Mouse (Mus musculus) c-Kit-negative CD71-positive TER-119-positive erythroid progenitor cells, embryonic 14.5 days (primary cell): ENCODE data around the gene Fam53a.

Source experiments
- DNase-seq: peaks from one replicate; pipeline ENCODE4 v3.0.0-alpha.2; 2013; ENCODE audit warnings: low read depth, low spot score

The Fam53a gene

DNA sequence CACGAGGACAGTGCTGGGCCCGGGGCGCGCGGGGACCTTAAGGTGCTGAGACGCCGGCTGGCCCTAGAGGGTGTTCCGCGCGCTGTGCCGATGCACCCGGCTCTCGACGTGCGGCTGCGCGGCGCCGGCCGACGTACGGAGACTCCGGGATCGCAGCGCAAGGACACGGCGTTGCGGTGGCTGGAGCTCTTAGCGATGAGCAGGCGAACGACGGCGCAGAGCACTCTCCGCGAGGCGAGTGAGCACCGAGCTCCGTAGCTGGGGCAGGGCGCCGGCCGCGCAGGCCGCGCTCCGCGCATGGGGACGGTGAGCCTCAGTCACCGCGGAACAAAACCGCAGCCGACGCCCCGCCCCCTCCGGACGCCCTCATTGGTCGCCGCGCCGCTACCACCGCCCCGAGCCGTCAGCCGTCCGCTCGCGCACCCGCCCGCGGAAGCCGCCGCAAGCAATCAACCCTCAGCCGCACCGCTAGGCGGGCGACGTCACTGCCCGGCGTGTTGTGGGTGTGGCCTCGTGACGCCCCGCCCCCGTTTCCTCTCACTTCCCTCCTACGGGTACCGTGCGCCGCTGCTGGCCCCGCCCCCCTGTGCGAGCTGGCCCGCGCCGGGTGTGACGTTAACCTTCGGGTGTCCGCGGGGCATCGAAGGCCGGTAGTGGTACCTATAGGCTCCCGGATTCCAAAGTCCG lies at the start of gene Fam53a, which contains the start of gene Gm9903:
Gene Fam53a (minus strand): TSS at position 335 of the 687 bp plus-strand sequence.
Gene Gm9903 (plus strand): TSS at position 625 of the 687 bp plus-strand sequence.
- DNase-seq, result peak; percentile 96

DNA sequence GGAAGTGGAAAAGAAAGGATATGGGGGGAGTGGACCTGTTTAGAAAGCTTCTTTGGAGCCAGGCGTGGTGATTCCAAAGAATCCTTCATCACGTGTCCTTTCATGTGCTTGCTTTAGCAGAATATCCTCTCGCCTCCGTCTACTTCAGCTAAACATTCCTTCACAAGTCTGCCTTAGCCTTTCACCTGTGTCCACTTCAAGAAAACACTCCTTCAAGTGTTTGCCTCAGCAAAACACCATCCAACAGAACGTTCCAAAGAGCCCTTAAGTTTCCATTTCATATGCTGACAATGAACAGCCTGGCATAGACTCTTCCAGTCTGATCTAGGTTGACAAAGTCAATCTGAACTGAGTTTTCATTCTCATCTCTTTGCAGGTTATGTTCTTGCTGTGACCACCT lies 48.8 kb upstream of the Fam53a start:
- no peak for DNase-seq

DNA sequence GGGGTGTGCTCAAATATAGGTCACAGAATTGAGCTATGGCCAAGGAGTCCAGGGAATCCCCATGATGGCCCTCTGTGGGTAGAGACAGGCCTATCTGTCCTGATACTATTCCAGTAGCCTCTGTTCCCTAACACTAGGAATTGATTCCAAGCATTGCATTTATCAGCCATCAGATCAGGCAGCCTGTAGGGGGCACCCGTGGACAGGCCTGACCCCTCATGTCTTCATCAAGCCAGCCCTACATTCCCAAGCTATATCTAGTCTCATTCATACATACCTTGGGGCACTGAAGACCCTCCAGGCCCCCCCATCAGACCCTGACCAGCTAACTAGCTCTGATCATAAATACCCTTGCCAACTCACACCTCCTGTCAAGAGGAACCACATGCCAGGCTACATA lies 46.5 kb upstream of the Fam53a start:
- DNase-seq, result no peak

DNA sequence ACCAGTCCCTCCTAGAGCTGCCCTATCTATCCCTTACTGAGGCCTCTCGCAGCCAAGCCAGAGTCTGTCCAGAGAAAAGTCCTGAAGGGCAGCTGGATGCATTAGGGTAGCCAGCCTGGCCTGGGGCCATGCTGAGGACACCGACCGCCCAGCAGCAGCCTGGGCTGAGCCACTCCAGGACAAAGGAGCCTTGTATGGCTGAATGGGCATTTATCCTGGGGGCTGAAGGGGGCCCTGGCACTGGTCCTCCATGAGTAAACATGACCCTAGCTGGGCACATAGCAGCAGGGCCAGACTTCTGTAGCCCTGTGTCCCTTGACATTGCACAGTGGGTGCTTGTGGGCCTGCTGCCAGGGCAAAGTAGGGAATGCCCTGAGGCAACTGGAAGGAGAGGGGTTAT lies 45.0 kb upstream of the Fam53a start:
- DNase-seq, result no peak

DNA sequence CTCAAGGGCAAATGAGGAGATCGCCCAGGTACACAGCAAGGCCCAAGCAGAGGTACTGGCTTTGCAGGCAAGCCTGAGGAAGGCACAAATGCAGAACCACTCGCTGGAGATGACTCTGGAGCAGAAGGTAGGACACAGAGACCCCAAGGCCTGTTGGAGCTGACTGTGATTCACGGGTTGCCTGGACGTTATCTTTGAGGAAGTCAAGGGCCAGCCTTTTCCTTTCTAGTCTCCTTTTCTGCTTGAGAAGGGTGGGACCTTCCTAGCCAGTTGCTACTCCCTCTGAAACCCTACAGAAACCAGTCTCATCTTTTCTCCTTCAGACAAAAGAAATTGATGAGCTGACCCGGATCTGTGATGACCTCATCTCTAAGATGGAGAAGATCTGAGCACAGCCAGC lies 42.2 kb upstream of the Fam53a start:
- DNase-seq, result no peak

DNA sequence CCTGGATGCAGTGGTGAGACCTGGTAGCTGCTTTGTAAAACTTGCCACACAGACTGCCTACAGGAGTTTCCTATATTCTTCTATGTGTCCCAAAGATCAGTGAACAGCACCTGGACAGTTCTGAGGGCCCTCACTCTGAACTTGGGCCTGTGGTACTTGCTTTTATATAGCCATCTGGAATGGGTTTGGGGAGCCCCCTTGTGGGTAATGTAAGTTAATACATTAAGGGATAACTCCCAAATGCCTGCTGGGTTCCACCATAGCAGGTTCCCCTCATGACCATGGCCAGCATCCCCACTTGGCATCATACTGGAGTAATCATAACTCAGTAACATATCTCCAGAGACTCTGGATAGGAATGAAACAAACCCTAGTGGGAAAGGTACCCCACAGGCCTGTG lies 38.8 kb upstream of the Fam53a start:
- no peak for DNase-seq

DNA sequence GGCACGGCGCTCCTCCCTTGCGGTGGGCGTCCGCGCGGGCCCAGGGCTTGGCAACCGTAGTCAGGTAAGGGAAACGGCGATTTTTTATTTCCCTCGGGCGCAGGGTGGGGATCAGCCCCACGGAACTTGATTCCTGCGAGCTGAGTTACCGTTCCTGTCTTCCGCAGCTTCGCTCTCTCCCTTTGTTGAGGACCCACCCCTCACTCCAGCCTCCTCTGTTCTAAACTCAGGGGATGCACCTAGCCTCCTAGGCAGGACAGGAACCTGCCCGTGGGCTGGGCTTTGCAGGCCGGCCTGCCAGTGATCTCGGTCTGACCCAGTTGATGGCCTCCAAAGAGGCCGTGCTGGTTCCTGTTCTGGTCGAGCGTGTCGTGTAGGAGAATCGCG lies 29.2 kb upstream of the Fam53a start:
- DNase-seq, result no peak

DNA sequence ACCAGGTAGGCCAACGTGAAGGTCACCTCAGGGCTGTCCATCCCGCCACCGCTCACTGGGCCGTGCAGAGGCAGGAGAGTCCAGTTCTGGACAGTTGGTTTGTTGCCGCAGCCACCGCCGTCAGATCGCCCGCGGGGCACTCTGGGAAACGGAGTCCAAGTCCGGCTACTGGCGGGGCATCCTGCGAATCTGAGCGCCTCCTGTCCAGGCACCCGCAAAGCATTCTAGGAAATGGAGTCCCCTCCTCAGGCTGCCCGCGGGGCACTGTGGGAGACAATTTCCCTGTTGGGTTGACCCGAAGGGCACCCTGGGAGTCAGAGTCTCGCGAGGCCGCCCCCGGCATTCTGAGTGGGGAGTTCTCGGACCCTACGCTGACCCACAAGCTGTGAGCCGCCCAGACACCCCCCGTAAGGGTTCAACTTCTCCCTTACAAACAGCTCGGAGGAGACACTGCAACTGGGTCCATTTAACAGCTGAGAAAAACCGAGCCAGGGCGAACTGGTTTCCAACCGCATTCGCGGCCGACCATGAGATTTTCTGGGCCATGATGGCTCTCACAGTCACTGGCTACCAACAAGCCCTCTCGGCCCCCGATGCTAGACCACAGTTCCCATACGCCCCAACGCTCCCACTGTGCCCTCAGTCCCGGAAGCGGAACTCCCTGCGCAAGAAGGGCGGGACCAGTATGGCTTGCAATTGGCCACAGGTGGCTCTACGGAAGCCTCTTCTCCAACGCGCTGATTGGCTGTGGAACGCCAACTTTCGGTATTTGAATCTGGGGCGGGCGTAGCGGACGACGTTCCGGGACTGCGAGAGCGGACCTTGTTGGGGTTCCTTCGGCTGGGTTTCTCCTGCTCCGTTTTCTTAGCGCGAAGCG lies 28.6 kb upstream of the Fam53a start, which contains the start of the genes Tacc3 and Tmem129:
Gene Tacc3 (plus strand): TSS at position 342 of the 877 bp plus-strand sequence.
Gene Tmem129 (minus strand): TSS at position 630 of the 877 bp plus-strand sequence.
- peak; percentile 92 for DNase-seq

DNA sequence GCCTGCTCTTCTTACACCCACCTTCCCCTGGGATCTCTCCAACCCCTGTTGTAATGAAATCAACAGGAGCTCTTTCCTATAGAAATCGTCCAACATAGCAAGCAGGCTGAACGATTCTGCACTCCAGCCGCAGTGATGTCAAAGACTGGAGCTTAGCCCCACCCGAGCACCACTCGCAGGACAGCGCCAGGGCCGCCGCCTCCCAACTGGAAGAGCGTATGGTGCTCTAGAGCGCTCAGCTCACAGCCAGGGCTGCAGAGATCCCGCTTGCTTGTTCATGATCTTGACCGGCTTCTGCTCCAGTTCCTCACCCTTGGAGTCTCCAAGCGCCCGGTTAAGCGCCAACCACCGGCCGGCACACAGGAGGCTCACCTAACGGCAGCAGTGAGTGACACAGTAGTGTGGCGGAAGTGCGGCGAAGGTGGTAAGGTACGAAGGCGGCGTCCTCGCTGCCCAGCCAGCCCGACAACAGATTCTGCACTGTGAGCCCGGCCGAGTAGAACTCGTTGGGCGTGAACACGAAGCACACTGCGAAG lies 27.9 kb upstream of the Fam53a start:
- peak; percentile 72 for DNase-seq

DNA sequence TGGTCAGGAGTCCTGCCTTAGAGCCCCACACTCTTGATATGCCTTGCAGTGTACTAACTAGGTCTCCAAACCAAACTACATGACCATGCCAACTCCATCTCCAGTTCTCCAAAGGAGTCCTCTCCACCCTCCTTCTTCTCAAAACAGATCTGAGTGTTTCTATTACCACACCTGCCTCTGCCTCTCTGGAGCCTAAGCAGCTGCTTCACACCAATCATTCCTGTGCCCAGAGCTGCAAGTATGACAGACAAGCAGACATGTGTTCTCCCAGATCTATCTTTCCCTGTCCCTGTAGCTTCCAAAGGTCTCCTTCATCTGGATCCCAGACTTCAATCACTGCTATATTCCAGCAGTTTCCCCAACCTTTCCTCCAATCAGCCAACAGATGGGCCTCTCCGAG lies 27.3 kb upstream of the Fam53a start:
- no peak for DNase-seq

DNA sequence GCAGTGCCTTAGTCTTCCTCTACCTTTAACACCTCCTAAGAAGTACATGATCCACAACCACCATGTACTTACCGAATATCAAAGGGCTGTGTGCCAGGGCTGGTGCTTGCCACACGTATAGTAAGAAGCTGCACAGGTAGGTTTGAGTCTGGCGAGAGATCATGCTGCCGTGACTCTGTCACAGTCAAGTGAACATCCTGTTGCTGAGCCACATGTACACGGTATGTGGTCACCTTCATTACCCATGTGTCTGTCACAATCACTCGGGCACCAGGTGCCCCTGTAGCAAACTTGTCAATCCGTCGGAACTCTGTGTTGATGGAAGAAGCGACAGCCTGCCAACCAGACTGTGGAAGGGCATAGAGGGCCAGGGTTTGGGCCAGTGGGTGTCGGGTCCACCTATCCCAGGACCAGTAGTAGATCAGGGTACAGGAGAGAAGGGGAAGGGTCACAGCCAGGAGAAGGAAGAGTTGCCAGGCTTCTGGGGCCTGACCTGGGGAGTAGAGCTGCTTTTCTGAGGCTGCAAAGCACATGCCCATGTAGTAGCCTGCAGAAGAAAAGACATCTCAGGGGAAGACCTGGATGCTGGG lies 25.9 kb upstream of the Fam53a start:
- no peak for DNase-seq

DNA sequence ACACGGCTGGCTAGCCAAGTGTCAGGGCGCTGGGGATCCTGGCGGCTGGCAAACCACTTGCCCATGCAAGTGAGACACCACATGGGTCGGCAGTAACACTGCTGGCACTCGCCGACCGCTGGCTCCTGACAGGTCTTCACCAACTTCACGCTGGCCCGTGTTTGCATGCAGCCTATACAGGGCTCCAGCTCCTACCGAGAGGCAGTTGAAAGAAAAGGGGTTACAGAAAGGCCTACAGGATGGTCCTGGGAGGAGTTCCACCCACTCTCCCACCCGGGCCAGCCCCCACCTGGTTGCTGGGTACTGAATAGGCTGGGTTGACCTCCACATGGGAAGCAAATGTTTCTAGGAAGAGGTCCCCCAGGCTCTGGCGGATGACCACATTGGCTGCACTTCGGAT lies 25.0 kb upstream of the Fam53a start:
- no peak for DNase-seq

DNA sequence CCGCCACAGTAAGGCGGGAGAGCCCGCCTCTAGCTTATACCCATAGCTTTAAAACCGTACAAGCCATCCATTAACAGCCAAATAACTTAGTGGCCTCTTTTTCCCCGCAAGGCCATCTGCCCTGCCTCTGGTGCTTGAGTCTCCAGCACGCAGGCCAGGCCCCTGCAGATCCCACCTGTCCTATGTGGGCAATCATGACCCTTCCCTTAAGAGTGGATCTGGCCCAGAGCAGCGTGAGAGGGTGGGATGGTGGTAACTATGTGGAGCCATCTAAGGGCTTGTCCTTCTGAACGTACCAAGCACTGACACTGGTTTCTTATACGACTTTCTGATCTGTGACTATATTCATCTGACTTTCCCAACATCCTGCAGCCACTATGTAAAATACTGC lies 23.3 kb upstream of the Fam53a start:
- no peak for DNase-seq

DNA sequence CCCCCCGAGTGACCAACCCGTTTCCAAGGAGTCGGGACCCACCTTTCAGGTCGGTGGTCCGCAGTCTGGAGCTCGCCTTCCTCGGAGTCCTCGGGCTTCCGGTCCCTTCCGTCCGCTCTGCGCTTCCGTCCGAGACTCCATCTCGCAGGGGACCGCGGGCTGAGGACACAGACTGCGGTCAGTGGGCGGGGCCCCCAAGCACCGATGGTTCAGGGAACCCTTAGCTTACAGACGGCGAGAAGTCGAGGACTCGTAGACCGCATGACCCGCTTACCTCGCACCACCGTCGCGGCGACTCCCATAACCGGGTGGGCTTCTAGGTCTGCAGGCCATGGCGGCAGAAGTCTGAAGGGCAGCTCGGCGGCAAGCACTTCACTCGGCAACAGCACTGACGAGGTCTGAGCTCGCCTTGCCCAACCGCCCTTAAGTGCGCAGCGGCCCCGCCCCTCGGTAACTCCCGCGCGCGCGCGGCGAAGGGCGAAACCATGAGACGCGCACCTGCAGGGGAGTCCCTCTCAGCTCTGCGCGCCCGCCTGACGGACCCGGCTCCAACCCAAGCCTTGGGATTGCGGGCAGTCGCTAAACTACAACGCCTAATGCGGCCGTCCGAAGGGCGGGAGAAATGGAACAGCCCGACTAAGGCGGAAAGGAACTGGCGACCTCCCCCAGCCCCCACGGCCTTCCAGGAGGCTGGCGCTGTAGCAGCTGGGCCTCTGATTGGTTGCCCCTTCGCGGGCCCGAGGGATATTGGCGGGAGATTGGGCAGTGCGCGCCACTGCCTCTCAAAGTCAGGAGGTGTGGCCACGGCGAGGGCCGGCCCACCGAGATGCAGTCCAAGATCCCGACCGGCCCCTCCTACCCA lies 22.7 kb upstream of the Fam53a start, which contains the start of gene Slbp:
Gene Slbp (minus strand): TSS at position 654 of the 862 bp plus-strand sequence.
- peak; percentile 91 for DNase-seq

DNA sequence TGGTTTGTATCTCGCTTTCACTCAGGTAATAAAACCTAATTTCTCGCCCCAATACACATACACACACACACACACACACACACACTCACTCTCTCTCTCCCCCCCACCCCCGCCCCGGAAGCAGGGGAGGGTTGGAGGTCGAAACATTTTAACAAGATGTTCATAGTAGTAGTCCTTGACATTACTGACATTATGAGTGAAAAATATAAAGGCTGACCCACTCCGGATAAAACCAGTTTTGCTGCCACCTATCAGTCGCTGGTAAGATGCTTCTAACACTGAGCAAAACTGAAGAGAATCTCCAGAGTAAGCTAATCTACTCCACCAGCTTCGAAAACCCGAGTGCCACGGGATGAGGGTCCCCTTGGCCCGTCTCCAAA lies 22.1 kb upstream of the Fam53a start:
- no peak for DNase-seq

DNA sequence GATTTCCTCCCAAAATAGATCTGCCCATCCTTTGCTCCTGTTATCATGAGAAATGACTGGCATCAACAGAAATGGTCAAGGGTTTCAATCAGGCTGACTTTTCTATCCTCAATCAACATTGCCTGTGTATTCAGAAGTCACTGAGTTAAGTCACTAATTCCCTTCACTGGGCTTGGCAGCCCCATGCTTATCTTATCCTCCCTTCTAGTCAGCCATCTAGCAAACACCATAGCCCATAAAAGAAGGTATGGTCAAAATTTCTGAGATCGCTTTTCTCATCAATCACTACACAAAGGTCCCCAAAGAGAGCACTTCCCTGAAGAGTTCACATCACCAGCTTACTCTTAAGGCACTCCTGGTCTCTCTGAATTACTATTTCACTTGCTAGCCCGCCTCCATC lies 21.6 kb upstream of the Fam53a start:
- DNase-seq, result no peak

DNA sequence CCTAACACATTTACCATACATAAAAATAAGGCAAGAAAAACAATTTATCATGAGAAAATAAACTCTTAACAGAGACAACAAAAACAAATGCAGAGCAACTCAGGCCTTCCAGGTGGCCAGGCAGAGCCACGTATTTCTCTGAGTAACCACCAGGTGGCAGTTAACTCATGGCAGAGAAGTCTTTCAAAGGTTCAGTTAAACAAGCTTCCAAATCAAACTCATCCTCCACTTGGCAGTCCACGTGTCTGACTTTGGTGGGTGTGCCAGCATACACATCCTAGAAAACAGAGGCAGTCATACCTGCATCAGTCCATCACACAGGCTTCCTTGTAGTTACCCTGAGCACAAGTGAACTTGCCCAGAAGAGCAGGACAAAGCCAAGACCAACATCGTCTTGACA lies 11.2 kb upstream of the Fam53a start:
- DNase-seq, result no peak

DNA sequence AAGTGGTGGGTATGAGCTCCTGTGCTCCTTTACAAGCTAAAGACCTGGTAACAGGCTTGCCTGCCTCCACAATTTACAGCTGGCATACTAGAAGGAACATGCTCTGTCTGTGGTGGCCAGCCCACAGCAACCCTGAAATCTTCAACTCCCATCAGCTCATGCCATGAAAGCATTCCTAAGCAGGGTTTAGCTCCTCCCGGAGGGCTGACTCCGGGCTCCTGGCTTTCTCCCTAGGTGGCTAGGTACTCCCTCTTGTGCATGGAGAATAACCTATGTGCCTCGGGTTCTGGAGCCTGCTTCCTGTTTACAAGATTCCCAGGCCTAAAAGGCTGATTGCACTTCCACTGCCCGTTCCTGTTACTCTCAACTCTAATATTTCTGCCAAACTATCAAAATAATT lies 9.4 kb upstream of the Fam53a start:
- no peak for DNase-seq

DNA sequence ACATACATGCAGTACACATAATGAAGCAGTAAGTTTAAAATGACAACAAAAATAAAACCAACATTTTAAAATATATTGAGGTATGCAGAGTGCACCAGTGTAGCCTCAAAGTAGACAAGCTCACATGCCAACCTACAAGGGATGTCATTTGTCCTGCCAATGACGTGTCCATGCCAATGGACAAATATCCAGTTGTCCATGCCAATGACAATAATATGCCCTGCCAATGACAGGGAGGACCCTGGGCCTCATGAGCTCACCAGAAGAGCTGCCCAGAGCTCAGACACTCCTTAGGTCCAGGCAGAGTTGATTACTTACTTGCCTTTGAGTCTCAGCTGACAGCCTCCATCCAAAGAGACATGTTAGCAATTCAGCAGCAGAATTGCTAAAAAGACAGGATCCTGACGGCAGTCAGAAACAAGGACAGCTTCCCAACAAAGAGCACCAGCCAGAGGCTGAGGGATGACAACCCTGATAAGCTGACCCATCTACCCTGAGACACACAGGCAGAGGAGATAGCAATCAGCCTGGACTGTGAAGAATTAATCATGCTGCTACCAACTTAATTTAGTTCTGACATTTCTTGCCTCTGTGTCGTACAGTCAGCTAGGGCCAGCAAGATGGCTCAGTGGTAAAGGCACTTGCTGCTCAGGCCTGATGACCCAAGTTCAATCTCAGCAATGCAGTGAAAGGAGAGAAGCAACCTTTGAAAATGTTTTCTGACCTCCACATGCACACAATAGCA lies 8.3 kb upstream of the Fam53a start:
- DNase-seq, result no peak

DNA sequence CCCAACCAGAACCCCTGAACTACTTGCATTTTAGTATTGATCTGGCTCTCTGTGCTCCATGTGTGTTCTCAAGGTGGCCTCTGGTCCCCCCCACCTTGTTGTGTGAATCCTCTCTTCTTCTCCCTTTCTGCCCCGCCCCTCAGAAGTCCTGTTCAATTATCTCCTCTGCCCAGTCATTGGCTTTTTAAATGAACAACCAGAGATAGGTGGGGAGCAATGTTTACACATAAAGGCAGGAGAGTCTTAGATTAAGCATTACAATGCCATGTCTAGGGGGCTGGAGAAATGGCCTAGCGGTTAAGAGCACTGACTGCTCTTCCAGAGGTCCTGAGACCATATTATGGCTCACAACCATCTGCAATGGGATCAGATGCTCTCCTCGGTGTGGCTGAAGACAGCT lies 5.9 kb upstream of the Fam53a start:
- DNase-seq, result no peak
